Mouse (Mus musculus) retina, embryonic 14.5 days (tissue): Measurements from ENCODE around the gene Hmcn2.

Experiments
- DNase-seq: peaks from one replicate; pipeline ENCODE4 v3.0.0-alpha.2; 2015; ENCODE audit warnings: low spot score

Gene Hmcn2

DNA sequence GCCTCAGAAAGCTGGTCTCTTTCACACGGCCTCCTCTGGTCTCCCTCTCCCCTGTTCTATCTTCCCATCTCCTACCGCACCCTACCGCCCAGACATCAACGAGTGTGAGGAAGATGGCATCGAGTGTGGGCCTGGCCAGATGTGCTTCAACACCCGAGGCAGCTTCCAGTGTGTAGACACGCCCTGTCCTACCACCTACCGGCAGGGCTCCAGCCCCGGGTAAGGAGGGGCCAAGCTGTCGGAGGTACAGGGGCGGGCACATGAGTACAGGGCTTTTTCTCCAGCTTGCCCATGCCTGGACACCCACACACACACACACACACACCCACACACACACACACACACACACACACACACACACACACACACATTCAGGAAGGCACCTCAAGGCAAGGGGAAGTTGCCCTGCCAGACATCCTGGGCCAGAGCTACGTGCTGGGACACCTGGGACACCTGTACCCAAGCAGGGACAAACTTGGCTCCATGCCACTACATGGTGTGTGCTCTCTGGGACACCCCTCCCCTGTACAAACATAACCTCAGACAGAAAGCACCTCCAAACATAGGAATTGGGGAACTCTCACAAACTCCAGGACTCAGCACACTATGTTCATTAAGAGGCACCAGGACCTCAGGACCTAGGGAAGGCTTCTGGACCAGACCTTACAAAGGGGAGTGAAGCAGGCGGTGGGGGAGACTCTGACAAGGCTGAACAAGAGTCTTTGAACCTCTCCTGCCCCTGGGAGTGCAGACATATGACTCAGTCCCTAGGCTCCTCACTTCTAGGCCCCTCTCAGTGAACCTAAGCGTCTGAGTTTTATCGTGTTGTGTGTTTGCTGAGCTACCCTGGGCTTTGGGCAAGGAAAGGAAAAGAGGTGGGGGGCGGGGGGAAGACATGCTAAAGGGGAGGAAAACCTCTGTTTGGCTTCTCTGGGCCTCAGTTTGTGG, 145.0 kb downstream of the Hmcn2 start:
- DNase-seq, result no peak

DNA sequence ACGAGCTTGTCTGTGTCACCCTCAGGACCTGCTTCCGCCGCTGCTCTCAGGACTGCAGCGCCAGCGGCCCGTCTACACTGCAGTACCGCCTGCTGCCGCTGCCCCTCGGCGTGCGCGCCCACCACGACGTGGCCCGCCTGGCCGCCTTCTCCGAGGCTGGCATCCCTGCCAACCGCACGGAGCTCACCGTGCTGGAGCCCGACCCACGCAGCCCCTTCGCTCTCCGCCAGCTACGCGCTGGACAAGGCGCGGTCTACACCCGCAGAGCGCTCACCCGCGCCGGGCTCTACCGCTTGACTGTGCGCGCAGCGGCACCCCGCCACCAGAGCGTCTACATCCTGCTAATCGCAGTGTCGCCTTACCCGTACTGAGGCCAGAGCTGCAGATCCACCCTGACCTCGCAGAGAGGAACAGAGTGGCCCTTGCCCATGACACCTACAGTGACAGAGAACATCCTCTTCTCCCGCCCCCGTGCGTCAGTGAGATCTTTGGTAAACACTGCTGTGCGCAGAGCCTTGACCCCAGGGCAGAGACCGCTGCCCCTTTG, 145.9 kb downstream of the Hmcn2 start:
- peak; percentile 79 for DNase-seq

DNA sequence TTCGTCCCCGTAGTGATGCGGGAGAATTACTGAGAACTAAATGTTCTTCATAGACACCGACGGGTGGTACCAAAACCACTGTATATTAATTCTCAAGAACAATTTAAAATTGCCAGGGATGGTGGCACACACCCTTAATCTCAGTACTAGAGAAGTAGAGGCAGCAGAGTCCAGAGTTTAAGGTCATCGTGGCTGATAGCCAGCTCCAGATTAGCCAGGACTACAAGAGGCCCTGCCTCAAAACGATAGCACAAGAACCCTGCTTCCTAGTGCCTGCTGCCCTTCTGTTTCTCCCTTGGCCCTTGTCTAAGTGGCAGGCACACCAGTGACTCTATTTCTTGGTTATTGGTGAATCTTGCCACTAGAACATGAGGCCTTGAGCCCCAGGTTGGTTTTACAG, 146.7 kb downstream of the Hmcn2 start:
- no peak for DNase-seq

DNA sequence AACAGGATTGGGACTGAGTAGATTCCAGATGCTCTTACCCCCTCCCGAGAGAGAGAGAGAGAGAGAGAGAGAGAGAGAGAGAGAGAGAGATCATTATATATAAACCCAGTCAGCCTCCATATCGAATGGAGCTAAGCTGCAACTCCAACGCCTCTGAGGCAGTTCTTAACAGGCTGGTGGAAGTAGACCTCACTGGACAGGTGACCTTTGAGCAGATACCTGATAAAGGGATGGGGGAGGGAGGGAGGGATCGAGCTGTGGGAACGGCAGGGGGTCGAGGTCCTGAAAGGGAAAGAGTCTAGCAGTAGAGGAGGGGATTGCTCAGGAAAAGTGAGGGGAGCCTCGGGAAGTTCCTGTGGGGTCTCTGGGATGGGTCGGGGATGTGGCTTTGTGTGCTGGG, 147.8 kb downstream of the Hmcn2 start:
- DNase-seq, result no peak

DNA sequence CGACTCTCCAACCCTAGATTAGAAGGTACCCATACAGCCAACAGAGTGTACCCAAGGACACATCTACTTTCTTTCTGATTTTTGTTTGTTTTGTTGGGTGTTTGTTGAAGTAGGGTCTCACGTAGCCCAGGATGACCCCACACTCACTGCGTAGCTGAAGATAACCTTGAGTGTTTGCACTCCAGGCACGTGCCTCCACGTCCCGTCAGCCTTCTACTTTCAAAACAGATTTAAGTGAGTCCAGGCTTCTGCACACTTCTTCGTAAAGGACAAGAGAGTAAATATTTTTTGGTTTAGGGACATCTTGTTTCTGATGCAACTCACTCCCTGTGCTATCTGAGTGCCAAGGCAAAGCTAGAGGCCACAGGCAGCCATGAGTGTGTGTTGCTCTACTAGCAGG, 149.0 kb downstream of the Hmcn2 start:
- no peak for DNase-seq

DNA sequence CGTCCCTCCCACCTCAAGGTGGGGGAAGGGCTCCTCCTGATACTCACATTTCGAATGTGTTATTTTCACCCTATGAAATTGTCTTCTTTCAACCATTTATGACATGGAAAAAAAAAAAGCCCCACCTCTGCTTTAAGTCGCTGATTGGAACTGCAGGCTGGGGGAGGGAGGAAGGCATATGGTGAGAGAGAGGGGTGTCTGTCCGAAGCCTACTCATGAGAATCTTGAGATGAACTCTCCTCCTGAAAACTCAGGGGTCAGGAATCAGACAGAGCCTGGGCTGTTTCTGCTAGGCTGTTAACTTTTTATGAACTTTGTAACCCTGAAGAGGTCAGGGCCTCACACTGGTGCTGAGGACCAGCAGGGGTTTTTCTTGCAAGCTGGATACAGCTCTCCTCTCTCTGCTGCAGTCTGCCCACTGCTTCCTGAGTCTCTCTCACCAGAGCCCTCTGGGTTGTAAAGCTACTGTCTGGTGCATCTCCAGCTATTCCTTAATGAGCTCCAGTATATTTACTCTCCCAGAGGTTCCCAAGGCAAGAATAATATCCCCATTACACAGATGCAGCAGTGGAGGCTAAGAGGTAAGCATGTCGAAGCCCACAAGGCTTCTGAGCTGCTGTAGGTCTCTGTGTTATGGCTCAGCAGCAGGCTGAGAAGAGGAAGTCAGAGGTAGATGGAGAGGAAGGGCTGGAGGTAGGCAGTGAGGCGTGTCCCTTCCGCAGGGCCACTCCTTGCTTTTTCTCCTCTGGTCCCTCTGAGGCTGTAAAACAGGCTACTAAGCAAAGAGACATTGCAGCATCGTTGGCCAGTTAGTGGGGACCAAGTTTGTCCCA, 149.7 kb downstream of the Hmcn2 start:
- DNase-seq, result no peak

DNA sequence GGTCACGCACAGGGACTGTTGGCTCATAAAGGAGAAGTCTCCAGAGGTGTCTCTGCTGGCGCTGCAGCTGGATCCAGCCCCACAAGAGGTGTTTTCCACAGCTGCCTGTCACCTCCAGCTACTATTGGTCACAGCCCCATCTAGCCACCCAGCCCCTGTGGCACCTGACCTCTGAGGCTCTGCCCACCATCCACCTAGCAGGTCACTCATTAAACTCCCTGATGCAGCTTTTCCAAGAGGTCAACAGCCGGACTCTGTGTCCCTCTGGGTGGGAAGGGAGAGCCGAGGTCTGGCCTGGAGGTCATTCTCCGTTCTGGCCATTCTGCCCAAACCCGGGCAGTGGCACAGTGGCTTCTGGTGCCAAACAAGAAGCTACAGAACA, 150.3 kb downstream of the Hmcn2 start:
- DNase-seq, result no peak

DNA sequence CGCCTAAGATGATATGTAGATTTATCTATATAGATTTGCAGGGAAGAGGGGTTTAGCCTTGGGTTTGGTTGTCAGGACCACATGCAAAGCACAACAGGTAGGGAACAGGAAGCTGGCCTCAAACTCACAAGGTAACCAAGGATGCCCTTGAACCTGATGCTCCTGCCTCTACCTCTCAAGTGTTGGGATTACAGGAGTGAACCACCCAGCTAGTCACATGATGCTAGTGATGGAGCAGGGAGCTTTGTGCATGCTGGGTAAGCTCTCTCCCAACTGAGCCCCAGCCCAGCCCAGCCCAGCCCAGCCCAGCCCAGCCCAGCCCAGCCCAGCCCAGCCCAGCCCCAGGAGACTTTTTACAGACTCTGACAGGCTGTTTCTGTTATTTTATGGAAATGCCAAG, 153.2 kb downstream of the Hmcn2 start:
- no peak for DNase-seq

DNA sequence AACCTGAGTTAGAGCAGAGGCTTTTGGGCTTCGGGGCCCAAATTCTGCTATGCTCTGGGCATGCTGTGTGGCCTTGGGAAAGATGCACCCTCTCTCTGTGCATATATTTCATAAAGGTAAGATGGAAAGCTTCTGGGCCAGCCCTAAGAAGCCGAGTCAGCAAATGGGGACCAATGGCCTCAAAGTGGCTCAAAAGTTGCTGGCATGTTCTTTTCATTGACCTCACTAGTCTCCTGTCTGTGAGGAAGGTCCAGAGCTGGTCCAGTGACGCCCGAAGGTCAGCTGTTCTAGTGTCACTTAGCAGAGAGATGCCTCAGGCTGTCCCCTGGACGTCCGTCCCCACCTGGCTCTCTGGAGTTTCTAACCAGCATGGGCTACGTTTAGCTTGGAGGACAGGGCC, 154.6 kb downstream of the Hmcn2 start:
- no peak for DNase-seq

DNA sequence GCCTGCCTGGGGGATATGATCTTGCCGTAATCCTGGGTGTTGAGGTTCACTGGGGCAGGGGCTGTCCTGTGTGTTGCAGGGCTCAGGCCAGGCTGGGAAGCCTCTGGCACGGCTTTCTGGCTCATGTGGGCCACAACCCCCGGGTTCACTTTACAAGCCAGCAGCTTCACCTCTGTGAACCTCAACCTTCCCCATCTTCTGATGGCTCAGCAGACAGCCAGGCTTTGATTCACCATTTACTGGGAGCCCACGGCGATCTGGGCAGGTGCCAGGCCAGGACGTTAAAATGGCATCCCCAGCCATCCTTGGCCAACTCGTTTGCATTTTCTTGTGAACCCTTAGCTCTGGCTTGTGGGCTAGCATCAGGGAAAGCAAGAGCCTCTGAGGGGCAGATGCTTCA, 155.3 kb downstream of the Hmcn2 start:
- no peak for DNase-seq

DNA sequence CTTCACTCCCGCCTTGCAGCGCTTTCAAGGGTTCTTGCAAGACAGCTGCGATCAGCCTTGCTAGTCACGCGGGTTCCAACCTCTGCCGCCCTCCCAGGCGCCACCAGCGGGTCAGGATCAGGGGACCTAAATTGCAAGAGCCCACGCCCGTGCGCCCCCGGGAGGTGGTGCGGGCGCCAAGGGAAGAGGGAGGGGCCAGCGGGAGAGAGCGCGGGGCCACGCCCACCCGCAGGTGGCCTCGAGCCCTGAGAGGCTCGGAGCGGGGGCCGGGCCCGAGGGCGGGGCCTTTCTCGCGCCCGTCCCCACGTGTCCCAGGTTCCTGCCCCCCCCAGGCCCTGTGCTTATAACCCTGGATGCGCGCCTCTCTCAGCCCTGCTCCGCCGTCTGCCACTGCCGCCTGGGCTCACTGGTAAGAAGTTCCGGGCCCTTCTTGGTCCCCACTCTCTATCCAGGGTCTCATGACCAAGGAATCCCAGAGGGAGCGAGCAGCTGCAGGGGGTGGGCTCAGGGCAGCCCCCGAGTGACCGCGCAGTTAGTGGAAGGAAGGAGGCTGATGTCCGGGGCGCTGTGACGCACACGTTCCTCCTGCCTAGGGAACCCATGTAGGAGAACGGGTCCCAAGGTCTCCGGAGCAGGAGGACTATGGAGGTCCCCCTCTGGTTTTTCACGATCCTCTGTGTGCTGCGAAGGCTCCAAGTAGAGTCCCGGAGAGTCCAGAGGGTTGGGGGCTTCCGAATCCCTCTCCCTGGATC, 155.9 kb downstream of the Hmcn2 start, which contains the start of gene Ass1:
Ass1 (plus strand) TSS at position 277 of the 752 bp plus-strand sequence.
- DNase-seq, result peak; percentile 71

DNA sequence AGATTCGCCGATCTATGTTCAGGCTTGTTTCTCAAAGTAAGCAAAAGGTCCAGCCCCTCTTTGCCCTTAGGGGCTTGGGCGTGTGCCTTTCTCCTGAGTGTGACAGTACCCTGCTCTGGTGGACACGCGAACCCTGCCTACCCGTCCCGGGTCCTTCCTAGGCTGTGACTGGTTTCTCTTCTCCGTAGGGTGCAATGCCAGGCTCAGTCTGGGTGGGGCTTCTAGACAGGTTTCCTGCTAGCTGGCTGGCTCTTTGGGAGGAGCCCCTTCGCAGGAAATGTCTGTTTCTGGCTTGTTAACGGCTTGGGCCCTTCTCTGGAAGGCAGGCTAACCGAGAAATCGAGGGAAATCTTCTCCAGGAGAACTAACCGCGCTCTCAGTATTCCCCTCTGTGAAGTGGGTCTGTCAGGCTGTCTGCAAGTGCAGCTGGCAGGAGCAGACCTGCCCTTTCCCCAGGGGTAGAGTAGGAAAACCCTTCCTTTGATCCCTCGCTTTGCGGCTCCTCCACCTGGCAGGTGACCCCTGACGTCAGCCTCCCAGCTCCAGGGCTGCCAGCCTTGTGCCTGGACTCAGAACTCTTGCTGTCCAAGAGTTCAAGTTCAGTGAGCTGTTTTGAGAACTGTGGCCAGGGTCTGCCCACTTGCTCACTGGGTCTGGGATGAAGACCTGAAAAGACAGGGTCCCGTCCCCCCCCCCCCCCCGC, 156.6 kb downstream of the Hmcn2 start:
- DNase-seq, result no peak

DNA sequence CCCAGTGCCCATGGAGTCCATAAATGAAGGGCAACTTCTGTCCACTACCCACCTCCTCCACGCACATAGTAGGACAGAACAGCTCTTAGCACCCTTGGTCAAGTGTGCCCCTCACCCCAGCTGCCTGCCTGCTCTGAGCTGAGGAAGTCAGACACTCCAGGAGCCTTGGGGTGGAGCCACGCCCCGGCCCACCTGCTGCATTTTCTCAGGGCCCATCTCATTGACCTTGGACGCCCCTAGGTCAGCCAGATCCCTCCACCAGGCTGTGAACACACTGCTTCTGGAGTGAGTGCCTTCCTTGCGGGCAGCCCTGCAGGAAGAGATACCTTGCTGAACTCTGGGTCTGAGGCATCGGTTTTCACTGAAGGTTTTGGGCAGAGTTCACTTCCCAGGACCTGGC, 157.4 kb downstream of the Hmcn2 start:
- no peak for DNase-seq

DNA sequence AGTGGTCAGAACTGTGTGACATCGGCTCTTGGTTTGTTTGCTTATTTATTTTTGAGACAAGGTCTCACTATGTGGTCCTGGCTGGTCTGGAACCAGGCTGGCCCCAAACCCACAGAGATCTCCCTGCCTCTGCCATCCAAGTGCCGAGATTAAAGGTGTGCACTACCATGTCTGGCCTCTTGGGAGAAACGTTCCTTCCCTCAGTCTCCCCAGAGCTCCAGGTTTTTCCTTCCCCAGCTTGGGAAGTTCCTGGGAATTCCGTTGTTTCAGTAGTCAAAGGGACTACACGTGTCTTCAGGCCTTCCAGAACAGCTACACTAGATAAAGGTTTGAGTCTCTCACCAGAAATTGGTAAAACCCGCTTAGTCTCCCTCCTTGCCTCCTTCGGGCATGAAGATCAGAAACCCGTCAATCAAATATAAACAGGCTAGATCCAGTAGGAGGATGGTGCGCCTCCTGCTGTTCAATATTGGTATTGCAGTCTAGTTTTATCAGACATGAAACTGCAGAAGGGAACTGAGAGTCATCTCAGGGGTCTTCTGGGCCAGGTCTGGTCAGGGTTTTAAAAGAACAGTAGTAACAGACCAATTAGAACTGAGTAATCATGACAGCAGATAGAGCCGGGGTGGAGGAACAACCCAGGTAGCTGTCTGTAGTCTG, 158.3 kb downstream of the Hmcn2 start:
- peak; percentile 83 for DNase-seq

DNA sequence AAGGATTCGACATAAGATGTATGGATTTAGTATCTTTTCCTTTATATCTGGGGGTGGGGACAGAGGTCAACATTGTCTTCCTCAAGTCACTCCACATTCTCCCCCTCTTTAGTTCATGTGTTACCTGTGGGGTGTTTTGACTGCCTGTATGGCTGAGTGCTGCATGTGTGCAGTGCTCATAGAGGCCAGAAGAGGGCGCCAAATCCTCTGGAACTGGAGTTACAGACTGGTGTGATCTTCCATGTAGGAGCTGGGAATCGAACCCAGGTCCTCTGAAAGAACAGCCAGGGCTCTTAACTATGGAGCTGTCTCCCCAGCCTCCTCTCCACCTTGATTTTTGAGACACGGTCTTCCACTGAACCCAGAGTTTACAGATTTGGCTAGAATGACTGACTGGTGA, 159.7 kb downstream of the Hmcn2 start:
- no peak for DNase-seq

DNA sequence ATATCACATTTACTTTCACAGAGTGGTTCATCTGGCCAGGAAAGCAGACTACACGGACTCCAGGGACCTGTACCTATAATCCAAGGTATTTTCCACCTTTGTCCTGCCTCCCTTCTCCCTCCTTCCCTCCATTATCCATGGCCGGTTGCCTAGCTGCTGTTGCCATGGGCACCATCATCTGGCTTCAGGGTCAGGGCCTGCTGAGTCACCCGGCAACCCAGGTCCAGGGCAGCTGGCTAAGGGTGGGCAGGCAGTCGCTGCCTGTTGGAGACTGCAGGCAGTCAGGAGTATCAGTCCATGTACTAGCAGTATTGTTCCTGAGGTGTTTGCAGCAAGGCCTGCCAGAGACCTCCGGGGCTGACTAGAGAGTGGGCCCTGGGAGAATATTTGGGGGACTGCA, 160.5 kb downstream of the Hmcn2 start:
- no peak for DNase-seq

DNA sequence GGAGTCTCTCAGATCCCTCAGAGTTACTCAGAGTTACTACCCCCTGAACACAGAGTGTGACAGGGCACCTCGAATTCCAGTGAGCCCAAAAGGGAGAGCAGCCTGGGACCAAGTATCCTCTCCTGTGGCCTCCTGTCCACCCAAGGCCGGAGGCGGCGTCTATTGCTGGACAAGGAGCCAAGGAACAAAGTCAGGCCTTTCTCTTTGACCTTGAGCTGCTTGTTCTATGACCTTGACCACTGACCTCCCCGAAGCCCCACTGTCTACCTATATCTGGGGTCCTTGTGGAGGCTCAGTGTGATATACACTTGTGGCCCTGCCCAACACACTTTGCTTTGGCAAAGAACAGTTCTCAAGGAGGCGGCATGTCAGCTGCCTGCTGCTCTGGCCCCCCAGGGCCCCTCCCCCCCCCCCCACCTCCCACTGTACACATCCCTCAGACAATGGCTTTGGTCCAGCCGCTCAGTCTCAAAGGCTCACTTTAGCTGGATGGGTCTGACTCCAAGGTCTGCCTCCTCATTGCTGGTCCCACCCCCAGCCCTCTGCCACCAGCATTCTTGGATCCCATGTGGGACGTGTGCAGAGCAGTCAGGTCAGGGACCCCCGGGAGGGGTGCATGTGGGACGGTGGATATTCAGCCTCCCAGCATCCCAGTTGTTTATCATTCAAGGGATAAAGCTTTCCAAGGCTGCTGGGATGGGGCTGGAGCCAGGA, 162.0 kb downstream of the Hmcn2 start:
- no peak for DNase-seq

DNA sequence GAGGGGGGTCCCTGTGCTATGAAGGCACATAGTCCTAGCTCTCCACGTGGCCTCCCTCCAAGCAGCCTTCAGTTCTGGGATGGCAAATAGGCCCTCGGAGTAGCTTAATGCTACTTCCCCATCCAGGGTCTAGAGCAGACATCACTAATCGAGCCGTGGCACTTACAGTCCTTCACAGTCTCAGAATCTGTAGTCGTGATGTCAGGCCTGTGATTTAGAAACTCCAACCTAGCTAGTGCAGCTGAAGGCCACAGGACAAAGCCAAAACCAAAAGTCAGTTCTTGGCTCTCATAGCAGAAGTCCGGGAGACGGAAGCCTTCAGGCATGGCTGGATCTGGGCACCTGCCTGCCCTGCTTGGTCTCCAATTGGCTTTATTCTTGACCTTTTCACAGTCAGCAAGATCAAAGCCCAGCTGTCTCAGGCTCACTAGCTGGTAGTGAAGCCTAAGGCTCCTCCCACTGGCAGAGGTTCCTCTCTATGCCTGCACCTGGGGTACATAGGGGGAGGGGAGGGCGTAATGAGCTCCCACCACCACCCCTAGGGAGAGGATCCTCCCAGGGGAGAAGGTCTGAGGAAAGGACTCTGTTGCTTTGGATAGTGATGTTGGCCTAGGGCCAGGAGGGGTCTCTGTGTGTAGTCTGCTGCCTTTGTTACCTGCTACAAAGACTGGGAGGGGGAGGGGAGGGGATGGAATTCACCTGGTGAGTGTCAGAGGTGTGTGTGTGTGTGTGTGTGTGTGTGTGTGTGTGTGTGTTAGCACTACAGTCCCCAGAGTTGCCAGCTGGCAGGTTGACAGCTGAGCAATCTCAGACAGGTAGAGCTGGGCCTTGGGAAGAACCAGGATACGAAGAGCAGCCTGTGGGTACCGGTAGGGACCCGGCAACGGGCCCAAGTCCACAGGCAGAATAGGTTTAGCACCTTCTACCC, 163.3 kb downstream of the Hmcn2 start:
- no peak for DNase-seq

DNA sequence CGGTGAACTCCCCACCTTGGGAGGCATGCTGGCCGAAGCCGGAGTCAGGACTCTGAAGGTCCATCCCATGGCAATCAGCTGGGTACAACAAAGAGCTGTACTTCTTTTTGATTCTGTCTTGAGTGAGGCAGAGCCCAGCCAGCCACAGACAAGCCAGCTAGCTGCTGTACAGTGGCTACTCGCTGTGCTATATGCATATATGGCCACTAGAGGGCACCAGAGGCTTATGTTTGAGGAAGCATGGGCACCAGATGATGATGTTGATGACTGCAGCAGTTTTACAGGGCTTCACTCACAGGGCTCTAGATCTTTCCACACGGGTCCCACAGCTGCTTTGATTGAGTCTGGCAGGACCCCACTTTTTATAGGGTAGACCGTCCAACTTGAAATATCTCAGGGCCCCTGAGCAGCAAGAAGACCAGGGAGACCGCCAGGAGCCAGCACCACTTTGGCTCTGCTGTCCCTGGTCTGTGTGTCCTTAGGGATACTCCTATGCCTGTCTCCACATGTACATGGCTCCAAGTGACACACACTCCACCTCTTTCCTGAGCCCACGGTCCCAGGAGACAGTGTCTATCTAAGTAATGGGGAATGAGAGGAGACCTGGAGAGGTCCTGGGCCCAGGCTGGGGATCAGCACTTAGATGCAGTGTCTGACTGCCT, 168.8 kb downstream of the Hmcn2 start:
- peak; percentile 97 for DNase-seq
